Mouse (Mus musculus) limb, embryonic 12.5 days (tissue): ENCODE data around the gene Slit3. TPM values are rescaled to one million over a fixed set of nuclear protein-coding genes. Genes with fewer than 3 reads are reported as not detected.
A peak's percentile ranks its signal among the peaks of the same experiment; 100 is the strongest.

ENCODE experiments used
- ATAC-seq: fragments of 200-750 bp; cut with Nextera tagmentation; 2 replicates; pipeline ENCODE4 v1.8.0; 2017; ENCODE audit warnings: low read depth, moderate TSS enrichment; ENCODE audit not compliant: insufficient number of reproducible peaks, insufficient read depth, low FRiP score, low TSS enrichment
- H3K27ac ChIP-seq: fragments of 300-500 bp; sonication (generic); 2 replicates; pipeline ENCODE4 v1.5.1; 2016; ENCODE audit warnings: mild to moderate bottlenecking, moderate library complexity
- H3K27me3 ChIP-seq: fragments of 300-500 bp; sonication (generic); 2 replicates; pipeline ENCODE4 v1.6.1; 2016; ENCODE audit warnings: mild to moderate bottlenecking, moderate library complexity
- H3K36me3 ChIP-seq: fragments of 300-500 bp; sonication (generic); 2 replicates; pipeline ENCODE4 v1.6.1; 2016; ENCODE audit warnings: mild to moderate bottlenecking, moderate library complexity
- H3K4me1 ChIP-seq: fragments of 300-500 bp; sonication (generic); replicated peaks from 2 replicates; pipeline ENCODE4 v1.6.1; 2016
- H3K4me2 ChIP-seq: fragments of 300-500 bp; sonication (generic); 2 replicates; pipeline ENCODE4 v1.6.1; 2016; ENCODE audit warnings: mild to moderate bottlenecking, moderate library complexity
- H3K4me3 ChIP-seq: fragments of 300-500 bp; sonication (generic); replicated peaks from 2 replicates; pipeline ENCODE4 v1.5.1; 2016; ENCODE audit warnings: mild to moderate bottlenecking
- H3K9ac ChIP-seq: fragments of 300-500 bp; sonication (generic); replicated peaks from 2 replicates; pipeline ENCODE4 v1.6.1; 2016; ENCODE audit warnings: mild to moderate bottlenecking, moderate library complexity
- H3K9me3 ChIP-seq: fragments of 300-500 bp; sonication (generic); 2 replicates; pipeline ENCODE4 v1.6.1; 2016; ENCODE audit warnings: mild to moderate bottlenecking, moderate library complexity
- WGBS: fragments of 180-500 bp; shearing (Covaris S2); methylation state at CpG from one replicate; pipeline ENCODE4 v1.1.7; 2016; 5-methylcytosine and 5-hydroxymethylcytosine counted together
- microRNA counts: library from miRNA; unstranded; fragments of <30 nt; microRNA quantifications from one replicate; lab custom pipeline; 2017
- microRNA-seq: library from miRNA; unstranded; fragments of <30 nt; microRNA quantifications from one replicate; pipeline ENCODE4, GENCODE M21; 2017
- polyA plus RNA-seq: library from polyadenylated mRNA; unstranded; fragments of >200 nt; fragmentation: Nextera tagmentation; extraction: Ambion mirVana; gene quantifications from 2 replicates; pipeline ENCODE4 v1.2.1, GENCODE M21; 2016

Gene Slit3
- polyA plus RNA-seq, 1 experiment from 2014 or later, result 29.7 TPM

DNA sequence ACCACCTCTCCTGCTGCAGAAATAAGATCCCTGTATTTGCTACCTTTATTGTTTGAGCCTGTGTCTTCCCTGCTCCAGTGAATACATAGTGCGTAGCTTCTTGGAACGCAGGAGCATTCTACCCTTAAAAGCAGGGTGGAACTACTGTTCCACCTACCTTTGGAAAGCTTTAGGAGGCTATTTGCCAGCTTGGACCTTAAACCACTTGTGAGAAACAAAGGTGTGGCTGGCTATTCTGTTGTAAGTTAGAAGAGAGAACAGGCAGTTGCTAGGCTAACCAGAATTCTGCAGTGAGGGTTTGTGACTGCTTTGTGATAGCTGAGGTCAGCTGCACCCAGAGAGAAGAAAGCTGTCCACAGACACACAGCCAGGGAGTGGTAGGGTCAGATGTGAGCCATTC lies 616.2 kb downstream of the Slit3 start:
- no peak for ATAC-seq
- no peak overlapping the region for H3K4me2 ChIP-seq
- 89% methylated on average over 2 of the region's 2 CpGs for WGBS
- no peaks in the 10 kb centered on the region for H3K9me3 ChIP-seq
- no peak overlapping the region for H3K27ac ChIP-seq
- no peaks in the 10 kb centered on the region for H3K36me3 ChIP-seq
- H3K9ac ChIP-seq, result no peak overlapping the region
- H3K27me3 ChIP-seq, result no peaks in the 10 kb centered on the region
- H3K4me1 ChIP-seq, result no peaks in the 10 kb centered on the region
- H3K4me3 ChIP-seq, result no peak overlapping the region

- Histone ChIP-seq H3K27ac (no peak overlapping the region), H3K4me2 (no peak overlapping the region), H3K27me3 (no peaks in the 10 kb centered on the region), H3K4me3 (no peak overlapping the region), H3K36me3 (no peaks in the 10 kb centered on the region), H3K4me1 (no peaks in the 10 kb centered on the region), H3K9ac (no peak overlapping the region), H3K9me3 (0 out of 2 replicates have a peak, but pooled peaks cover 2% of the 10 kb centered on the region)
- no peak for ATAC-seq
- WGBS, result 51% methylated on average over 3 of the region's 3 CpGs
Measured at GRCm38 (mm10) chr11:35738102-35738501, 617.1 kb downstream of the Slit3 start.

- ATAC-seq, result no peak
- H3K27me3 ChIP-seq, result no peaks in the 10 kb centered on the region
- H3K4me1 ChIP-seq, result no peaks in the 10 kb centered on the region
- no peaks in the 10 kb centered on the region for H3K36me3 ChIP-seq
- WGBS, result 93% methylated on average over 6 of the region's 6 CpGs
- H3K9ac ChIP-seq, result no peak overlapping the region
- H3K9me3 ChIP-seq, result 0 out of 2 replicates have a peak, but pooled peaks cover 7% of the 10 kb centered on the region
- no peak overlapping the region for H3K27ac ChIP-seq
- H3K4me3 ChIP-seq, result no peak overlapping the region
- H3K4me2 ChIP-seq, result no peak overlapping the region
Measured at GRCm38 (mm10) chr11:35743586-35743985, 622.6 kb downstream of the Slit3 start.

DNA sequence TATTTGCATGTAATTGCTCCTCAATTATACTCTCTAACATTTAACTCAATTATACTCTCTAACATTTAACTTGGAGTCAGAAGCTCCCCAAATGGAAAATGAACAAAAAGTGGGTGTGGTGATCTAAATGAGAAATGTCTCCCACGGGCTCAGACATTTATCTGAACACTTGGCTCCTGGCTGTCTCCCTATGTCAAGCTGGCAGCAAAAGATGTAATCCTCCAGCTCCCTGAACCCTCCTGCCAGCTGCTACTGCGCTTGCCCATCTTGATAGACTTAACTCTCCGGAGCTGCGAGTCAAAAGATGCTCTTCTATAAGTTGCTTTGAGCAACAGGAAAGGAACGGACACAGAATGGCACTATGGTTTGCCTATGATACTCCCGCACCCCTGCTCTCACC lies 623.5 kb downstream of the Slit3 start:
- H3K27me3 ChIP-seq, result no peaks in the 10 kb centered on the region
- H3K36me3 ChIP-seq, result no peaks in the 10 kb centered on the region
- H3K4me1 ChIP-seq, result no peaks in the 10 kb centered on the region
- no peak overlapping the region for H3K4me3 ChIP-seq
- 94% methylated on average over 6 of the region's 6 CpGs for WGBS
- H3K4me2 ChIP-seq, result no peak overlapping the region
- 0 out of 2 replicates have a peak, but pooled peaks cover 7% of the 10 kb centered on the region for H3K9me3 ChIP-seq
- ATAC-seq, result no peak
- H3K27ac ChIP-seq, result no peak overlapping the region
- no peak overlapping the region for H3K9ac ChIP-seq

GRCm38 (mm10) chr11:35750578-35750977 lies 629.6 kb downstream of the Slit3 start:
- Histone ChIP-seq H3K4me1 (peaks cover 3% of the 10 kb centered on the region), H3K4me2 (no peak overlapping the region), H3K36me3 (no peaks in the 10 kb centered on the region), H3K9me3 (no peaks in the 10 kb centered on the region), H3K9ac (no peak overlapping the region), H3K27ac (no peak overlapping the region), H3K4me3 (no peak overlapping the region), H3K27me3 (no peaks in the 10 kb centered on the region)
- ATAC-seq, result no peak
- 61% methylated on average over 8 of the region's 8 CpGs for WGBS

GRCm38 (mm10) chr11:35754906-35755418 lies 633.9 kb downstream of the Slit3 start:
- no peak overlapping the region for H3K4me2 ChIP-seq
- peaks cover 8% of the 10 kb centered on the region for H3K4me1 ChIP-seq
- H3K27ac ChIP-seq, result no peak overlapping the region
- H3K4me3 ChIP-seq, result no peak overlapping the region
- no peak for ATAC-seq
- H3K36me3 ChIP-seq, result no peaks in the 10 kb centered on the region
- H3K27me3 ChIP-seq, result 0 out of 2 replicates have a peak, but pooled peaks cover 5% of the 10 kb centered on the region
- H3K9me3 ChIP-seq, result no peaks in the 10 kb centered on the region
- no peak overlapping the region for H3K9ac ChIP-seq
- 87% methylated on average over 4 of the region's 4 CpGs for WGBS

- 44% methylated on average over 6 of the region's 6 CpGs for WGBS
- Histone ChIP-seq H3K4me3 (no peak overlapping the region), H3K4me2 (no peak overlapping the region), H3K9ac (no peak overlapping the region), H3K9me3 (no peaks in the 10 kb centered on the region), H3K27ac (no peak overlapping the region), H3K27me3 (0 out of 2 replicates have a peak, but pooled peaks cover 5% of the 10 kb centered on the region), H3K36me3 (no peaks in the 10 kb centered on the region), H3K4me1 (peaks cover 8% of the 10 kb centered on the region)
- ATAC-seq, result no peak
Measured at GRCm38 (mm10) chr11:35755546-35755945, 634.5 kb downstream of the Slit3 start.

- no peaks in the 10 kb centered on the region for H3K9me3 ChIP-seq
- WGBS, result 85% methylated on average over 11 of the region's 11 CpGs
- 0 out of 2 replicates have a peak, but pooled peaks cover 5% of the 10 kb centered on the region for H3K27me3 ChIP-seq
- no peaks in the 10 kb centered on the region for H3K36me3 ChIP-seq
- H3K9ac ChIP-seq, result no peak overlapping the region
- no peak for ATAC-seq
- H3K4me1 ChIP-seq, result peaks cover 8% of the 10 kb centered on the region
- no peak overlapping the region for H3K27ac ChIP-seq
- H3K4me2 ChIP-seq, result no peak overlapping the region
- H3K4me3 ChIP-seq, result no peak overlapping the region
Measured at GRCm38 (mm10) chr11:35756411-35757303, 635.6 kb downstream of the Slit3 start.

MicroRNA genes within 50 kb of the gene (microRNA counts, 519-probe panel; counts per million panel counts)
- 6,259 counts per million, percentile 74 among the panel's probes with 10 or more counts for microRNA mmu-miR-218 (lab: Ali Mortazavi, UCI)

Small RNA genes lying within 50 kb of the gene (microRNA-seq; reads per million reads assigned to microRNA genes)
- 76.9 reads per million, percentile 48 among the genes with 10 or more reads in this experiment for gene Mir218-2
